Mouse (Mus musculus) adrenal gland, postnatal 14 days (tissue): Measurements from ENCODE around the gene Bclaf1. TPM values are rescaled to one million over a fixed set of nuclear protein-coding genes. Genes with fewer than 3 reads are reported as not detected.

Source experiments
- DNase-seq: peaks from one replicate; pipeline ENCODE4 v3.0.0; 2021; ENCODE audit warnings: mixed read lengths
- long read RNA-seq, 2 experiments: library from polyadenylated mRNA; stranded (forward); transcript quantifications; one replicate each; pipeline ENCODE4 v2.0.0; 2021
- total RNA-seq: library from RNA; stranded (reverse); gene quantifications from 2 replicates; pipeline ENCODE4 v1.2.3, GENCODE M21; 2021

Gene Bclaf1
- 125 and 138 TPM in 2 replicates for total RNA-seq
- long read RNA-seq, experiment 1, full-length matches to known transcripts: 23 of 39 reads
- long read RNA-seq, experiment 1, partial matches to known transcripts: 8 of 39 reads
- long read RNA-seq, experiment 1, other reads (novel, unspliced or antisense): 8 of 39 reads
- long read RNA-seq, experiment 2, full-length matches to known transcripts: 14 of 23 reads
- long read RNA-seq, experiment 2, partial matches to known transcripts: 3 of 23 reads
- long read RNA-seq, experiment 2, other reads (novel, unspliced or antisense): 6 of 23 reads

DNA sequence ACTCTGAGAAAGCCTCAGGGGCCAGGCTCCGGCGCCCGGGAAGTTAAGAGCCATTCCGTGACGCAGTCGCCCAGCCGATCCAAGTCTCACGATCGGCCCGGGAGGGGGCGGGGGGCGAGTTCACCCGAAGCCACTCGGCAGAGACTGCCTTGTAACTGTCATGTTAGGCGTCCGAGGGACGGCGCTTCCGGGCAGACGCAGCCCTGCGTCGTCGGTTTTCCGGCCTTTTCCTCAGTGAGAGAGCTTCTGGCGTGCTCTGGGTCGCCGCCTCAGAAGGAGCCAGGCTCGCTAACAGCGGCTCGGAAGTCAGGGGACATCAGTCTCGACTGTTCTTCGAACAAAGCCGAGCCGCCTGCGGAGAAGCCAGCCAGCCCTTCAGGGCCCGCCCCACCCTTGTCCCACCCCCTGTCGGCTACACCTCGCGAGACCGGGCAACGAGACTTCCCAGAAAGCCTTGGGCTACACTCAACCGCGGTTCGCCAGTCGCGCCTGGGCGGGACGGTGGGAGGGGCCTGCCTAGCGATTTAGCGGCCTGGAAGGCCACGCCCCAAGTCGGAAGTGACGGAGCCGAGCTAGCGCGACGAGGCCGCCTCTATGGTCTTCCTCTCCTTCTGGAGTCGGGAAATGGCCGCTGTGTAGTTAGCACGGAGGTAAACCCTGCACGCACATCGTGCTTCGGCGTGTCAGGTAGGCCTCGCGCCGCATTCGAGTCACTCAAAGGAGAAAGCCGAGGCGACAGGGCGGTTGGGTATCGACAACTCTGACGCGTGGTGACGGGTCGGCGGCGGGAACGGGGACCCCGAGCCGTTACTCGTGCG, at the start of gene Bclaf1:
Bclaf1 (plus strand) TSS at position 552 of the 818 bp plus-strand sequence.
- peak; percentile 100 for DNase-seq

DNA sequence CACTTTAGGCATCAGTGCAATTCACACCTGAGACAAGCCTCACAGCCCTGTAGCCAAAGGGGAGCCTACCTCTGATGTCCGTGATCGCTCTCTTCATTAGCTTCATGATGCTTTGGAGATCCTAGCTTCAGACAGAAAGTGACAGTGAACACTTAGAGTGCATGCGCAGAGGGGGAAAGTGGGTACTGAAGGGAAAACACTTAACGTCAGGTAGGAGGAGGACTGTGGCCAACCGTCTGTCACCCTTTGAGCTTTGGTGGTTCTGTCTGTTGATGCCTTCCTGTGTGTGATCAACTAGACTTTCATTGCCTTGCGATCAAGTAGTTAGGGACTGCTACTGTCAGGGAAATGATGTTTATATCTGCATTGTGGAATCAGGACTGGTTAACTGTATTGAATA, 49.4 kb upstream of the Bclaf1 start:
- DNase-seq: no peak

DNA sequence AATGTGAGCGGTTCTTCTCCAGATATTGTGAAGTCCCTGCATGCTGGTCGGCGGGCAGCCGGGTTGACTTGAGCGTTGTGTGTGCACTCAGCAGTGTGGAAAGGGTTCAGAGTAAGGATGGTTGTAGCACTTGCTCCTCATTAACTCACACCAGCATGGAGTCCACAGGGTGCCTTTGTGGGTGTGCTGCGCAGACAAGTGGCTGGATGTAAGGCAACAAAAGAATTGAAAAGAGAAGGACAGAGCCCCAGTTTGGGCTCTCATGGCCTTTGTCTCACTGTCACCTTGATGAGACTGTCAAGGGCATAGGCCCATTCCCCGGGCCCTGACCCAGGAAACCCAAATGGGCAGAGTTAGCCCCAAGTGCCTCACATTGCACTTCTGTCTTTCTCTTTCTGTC, 47.8 kb upstream of the Bclaf1 start:
- DNase-seq: no peak

DNA sequence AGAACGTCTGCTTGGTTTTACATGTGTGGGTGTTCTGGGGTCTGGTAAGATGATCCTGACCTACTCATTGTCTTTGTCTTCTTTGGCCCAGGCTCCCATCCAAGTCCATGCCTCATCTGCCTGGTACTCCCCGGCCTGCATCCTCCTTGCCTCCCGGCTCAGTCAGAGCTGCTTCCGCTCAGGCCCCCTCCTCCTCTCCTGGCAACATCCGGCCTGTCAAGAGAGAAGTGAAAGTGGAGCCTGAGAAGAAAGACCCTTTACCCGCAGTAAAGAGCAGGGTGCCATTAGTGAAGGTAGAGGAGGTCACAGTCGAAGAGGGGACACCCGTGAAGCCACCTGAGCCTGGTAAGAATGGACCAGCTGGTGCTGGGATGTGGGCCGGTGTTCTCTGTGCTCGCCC, 45.2 kb upstream of the Bclaf1 start:
- peak; percentile 29 for DNase-seq

DNA sequence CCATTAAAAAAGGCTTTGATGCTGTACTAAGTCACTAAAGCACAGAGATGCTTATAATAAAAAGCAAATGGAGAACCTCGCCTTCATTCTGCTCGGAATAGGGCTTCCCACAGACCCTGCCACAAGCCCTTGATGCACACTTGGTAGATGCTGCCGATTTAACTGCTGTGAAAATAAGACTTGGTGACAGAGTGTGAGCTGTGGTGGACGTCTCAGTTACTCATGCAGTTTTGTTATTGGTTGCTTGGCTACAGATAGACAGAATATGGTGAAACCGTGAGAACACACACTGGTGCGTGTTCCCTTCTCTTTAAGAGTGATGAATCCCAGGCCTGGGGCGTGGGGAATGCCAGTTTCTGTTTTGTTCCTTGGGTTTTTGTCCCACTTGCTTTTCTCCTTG, 43.3 kb upstream of the Bclaf1 start:
- no peak for DNase-seq

DNA sequence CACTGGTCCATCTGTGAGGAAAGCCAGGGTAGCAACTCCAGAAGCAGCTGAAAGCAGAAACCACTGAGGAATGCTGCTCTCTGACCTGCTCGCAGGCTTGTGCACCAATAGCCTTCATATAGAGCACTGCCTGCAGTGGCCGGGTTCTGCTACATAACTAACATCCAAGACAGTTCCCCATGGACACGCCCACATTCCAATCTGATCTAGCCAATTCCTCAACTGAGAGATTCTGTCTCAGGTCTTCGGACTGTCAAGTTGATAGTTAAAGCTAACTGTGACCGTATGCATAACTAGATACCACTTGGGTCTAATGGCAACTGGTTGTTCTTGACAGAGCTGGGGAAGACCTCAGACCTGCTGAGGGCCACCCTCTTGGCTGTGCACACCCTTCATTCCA, 39.9 kb upstream of the Bclaf1 start:
- DNase-seq: no peak

DNA sequence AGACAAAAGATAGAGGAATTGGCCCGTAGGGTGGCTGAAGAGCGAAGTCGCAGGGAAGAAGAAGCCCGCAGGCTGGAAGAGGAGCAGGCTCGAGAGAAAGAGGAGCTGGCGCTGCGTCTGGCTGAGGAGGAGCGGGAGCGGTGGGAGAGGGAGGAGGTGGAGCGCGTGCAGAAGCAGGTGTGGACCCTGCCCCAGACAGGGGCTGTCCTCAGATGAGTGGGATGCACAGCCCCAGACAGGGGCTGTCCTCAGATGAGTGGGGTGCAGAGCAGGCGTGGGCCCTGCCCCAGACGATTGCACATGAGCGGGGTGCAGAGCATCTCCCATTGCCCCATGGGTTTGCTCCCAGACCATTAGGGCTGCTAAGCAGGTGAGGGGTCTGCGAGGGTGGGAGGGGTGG, 39.0 kb upstream of the Bclaf1 start:
- DNase-seq: no peak

DNA sequence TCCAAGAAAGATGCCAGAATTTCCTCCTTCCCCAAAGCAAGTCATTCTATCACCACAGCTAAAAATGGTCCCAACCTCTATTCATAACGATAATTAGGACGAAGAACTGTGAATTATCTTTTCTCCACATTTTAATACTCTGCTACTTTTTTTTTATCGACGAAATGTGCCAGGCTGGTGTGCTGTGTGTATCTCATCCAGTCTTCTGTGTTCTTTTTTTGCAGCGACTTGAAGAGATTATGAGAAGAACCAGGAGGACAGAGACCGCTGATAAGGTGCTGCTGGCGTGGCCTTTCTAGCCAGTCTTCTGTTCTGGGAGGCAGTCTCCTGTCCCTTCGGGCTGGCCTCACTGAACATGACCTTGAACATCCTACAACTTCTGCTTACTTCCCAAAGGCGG, 38.2 kb upstream of the Bclaf1 start:
- DNase-seq: no peak

DNA sequence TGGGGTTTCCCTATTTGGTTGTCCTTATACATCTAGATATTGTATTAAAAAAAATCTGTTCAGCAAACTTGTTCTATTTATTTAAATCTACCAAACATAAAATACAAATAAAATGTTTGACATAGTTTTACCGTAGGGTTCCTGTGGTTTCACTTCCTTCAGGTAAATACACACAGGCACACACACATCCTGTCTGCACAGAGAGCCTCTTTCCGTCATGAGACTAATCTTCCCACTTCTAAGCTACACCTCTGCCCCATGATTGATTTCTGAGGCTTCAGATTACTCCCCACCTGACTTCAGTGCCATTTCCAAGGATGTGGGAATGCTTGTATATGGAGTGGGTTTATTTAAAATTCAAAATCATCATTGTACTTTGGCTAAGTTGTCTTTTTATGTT, 30.8 kb upstream of the Bclaf1 start:
- DNase-seq: no peak

DNA sequence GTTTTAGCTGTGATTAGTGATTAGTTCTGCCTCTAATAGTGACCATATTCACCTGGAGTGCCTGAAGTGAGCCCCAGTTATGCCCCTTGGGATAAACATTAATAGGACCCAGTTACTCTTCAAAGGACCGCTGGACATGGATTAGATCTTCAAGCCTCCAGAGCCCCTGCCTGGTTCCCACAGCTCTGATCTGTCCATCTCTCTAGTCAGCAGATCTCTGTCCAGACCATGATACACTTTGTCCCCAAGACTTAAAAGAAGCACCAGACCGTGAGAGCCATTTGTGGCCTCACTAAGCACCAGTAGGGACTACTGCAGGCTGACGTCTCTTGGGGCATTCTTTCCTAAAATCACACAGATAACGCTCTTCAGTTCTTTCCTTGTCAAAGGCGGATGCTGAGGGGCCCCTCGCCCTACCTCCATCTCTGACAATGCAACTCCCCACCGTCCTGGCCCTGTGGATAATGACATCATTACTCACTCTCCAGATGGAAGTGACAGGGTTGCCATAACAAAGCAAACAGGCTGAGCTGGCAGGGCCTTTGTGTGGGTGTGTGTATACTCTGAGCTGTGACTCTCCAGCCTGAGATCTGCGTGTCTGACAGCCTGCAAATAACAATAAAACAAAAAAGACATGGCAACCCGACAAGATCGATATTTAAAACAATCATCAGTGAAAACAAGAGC, 26.8 kb upstream of the Bclaf1 start:
- DNase-seq: peak; percentile 31

DNA sequence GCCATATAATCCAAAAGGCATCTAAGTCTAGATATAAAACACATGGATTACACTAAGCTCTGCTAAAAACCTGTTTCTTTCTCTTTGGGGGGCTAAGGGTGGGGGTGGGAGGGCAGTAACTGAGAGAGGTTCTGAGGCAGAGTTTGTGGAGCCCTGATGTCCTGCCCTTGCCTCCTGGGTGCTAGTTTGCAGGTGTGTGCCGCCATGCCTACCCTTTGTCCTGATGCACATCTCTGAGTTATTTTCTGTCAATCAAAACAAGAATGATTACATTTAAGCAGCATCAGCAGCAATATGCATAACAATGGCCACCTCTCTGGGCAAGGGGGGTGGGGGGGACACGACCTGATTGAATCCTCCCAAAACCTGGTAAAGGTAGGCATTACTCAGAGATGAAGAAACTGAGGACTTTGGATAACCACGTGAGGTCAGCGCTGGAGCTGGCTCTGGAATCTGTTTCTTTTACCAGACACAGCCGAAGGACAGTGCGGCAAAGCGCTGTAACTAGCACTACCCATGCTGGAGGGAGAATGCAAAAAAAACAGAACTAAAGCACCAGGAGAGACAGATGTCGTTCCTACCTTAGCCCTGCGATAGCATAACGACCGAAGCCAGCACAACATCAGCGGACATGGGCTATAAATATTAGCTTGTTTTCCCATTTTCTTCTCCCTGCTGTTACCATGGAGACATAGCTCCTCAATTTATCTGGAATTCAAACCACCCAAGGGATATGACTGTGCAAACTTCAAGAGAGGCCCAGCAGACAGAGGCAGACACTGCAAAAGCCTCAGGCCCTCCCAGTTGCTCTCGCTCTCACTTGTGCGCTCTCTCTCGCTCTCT, 26.1 kb upstream of the Bclaf1 start:
- no peak for DNase-seq

DNA sequence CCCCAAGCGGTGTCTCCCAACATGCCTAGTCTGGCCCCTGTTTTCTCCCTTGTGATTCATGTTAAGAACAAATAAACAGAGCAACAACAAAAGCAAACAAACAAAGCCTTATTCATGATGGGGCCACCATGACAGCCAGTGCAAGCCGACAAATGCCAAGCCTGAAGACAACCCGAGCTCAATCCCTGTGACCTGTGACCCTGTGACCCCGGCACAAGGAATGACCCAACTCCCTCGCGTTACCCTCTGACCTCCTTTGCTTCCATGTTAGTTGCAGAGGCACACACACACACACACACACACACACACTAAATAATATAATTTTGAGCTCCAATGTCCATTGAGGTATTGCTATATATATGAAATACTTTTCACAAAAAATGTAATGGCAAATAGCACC, 24.9 kb upstream of the Bclaf1 start:
- no peak for DNase-seq

DNA sequence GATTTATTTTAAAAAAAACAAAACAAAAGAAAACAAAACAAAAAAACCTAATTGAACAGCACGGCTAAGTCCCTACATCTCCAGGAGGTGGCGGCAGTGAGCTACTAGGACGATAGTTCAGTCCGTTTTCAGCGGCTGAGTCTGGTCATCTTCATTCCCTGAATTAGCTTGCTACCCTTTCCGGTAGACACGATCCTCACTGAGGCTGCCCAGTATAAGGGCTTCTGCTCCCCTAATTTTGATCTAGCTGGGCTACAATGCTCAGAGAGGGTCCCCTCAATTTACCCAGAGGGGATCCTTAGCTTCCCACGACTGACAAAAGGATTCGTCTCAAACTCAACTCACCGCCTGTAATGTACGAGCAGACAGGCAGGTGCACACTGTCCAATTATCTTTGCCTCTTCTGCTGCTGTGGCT, 21.8 kb upstream of the Bclaf1 start:
- DNase-seq: peak; percentile 90

DNA sequence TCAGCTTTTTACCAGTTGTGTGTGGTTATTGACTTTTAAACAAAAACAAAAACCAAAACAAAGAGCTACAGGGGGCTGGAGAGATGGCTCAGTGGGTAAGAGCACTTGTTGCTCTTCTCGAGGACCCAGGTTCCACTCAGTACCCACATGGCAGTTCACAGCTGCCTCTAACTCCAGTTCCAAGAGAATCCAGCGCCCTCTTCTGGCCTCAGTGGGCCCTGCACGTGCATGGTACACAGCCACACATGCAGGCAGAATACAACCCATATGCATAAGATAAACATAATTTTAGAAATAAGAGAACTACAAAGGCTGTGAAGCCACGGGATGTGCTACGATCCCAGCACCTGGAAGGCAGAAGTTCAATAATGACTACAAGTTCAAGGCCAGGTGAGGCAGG, 16.3 kb upstream of the Bclaf1 start:
- no peak for DNase-seq

DNA sequence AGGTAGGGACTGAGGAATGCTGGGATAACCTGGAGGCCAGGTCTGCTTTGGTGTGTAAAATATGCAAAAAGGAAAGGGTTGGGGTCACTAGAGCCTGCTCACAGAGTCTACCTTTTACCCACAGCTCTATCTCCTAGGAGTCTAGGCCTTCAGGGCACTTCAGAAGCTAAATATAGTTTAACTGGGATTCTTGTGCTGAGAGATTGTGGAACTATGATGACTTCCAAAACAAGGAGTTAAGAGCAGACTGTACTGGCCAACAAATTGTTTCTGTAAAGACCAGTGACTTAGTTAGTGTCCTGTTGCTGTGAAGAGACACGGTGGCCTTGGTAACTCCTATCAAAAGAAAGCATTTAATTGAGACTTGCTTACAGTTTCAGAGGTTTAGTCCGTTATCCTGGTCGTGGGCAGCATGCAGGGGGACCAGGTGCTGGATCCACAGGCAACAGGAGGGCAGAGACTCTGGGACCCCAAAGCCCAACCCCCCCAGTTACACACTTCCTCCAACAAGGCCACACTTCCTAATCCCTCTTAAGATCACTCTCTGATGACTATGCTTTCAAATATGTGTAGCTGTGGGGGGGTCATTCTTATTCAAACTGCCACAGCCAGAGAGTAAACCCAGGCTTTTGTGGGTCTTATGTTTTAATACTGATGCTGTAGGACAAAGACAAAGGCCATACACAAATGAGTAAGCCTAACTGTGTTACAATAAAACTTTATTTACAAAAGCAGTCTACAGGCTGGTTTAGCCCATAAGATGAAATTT, 13.9 kb upstream of the Bclaf1 start:
- DNase-seq: no peak

DNA sequence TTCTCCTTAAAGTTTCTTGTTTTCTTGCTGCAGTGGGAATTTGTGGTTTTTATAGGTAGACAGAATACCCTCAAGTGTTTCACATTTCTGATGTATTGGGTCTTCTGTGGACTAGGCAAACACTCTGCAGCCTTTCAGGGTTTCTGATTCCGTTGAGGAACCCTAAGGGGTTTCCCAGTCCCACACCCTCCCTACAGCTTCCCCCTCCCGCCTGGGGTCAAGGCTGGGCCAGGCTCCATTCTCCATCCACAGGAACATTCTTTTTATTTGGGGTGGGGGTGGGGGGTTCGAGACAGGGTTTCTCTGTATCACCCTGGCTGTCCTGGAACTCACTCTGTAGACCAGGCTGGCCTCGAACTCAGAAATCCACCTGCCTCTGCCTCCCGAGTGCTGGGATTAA, 13.2 kb upstream of the Bclaf1 start:
- no peak for DNase-seq

DNA sequence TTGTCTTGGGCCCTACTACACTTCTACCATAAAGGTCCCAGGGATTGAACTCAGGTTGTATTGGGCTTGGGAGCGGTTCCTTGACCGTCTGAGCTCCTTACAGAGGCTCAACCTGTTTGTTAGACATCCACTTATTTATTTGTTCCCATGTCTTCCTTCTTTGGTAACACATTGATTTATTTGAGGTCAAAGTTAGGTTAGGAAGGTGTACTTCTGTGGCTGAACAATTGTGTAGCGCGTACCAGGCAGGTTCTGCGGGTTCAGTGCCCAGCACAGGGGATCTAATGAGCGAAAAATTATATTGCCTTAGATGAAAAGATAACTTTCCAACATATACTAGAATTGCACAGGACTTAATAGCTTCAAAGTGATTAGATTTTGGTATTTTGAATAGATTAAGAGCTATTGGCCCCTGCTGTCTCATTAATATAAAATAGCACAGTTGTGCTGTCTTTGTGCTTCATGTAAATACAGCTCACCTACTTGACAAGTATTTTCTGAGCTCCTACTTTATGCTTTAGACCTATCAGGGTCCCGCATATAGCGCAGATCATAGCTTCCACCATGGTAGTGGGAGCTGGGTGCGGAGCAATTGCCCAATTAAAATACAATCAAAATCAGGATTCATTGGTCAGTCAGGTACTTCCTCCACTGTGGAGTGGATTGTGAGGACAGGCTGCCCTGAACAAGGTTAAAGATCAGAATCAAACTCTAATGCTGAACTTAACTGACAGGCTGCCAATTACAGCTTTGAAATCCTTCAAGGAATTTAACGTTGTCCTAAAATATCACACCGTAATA, 1.1 kb upstream of the Bclaf1 start:
- DNase-seq: peak; percentile 18

DNA sequence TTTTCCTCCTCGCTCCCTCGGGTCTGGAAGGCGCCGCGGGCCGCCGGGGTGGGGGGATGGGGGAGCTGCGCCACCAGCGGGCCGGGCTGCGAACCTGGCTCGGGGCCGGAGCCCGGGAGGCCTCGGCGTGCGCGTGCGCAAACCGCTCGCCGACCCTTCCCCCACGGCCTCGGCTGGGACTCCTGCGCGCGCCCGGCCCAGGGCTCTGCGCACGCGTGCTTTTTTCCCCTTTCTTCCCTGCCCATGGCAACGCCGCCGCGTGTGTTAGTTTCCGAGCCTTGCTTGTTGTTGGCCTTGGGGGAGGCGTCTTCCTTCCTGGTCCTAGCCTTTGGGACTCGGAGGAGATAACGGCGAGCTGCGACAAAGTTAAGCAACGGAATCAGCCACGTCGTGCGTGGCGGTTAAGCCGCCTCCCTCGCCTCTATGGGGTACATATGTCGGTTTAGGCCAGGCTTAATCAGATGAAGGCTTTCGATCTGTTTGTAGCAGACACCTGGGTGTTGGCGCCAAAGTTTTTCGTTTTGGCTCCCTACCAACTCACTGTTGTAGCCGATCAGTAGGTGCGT, 550 bp downstream of the Bclaf1 start:
- peak; percentile 97 for DNase-seq

DNA sequence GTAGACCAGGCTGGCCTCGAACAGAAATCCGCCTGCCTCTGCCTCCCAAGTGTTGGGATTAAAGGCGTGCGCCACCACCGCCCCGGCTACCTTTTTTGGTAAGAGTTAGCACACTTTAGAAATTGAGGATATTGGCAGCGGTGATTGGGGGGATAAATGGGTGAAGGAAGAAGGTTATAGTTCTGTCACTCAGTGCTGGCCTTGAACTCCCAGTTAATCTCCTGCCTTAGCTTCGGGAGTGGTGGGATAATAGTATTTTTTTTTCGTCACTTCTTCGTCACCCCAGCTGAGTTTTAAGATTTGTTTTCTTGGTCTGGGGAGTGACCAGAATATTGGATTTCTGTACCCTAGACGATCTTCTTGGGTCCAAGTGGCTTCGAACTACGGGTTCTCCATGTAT, 1.2 kb downstream of the Bclaf1 start:
- DNase-seq: no peak

DNA sequence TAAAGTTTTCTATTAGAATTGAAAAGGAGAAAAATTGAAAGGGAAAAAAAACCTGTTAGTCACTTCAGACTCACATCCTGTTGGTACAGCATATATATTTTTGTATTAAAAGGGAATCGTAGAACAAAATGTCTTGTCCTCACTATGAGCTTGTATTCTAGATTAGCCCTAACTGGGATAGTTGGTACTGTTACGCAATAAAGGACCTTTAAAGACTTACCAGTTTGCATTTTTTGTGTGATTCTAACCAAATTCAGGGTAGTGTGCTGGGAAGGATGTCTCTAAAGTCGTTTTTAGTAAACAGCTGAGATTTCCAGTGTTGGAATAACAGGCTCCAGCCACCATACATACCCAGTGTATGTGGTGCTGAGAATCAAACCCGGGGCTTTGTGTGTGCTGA, 1.7 kb downstream of the Bclaf1 start:
- DNase-seq: no peak
